Mouse (Mus musculus) lung, postnatal 0 days (tissue): ENCODE results near the gene Zfp688.
"Not testable (repeated sequence)": the region's sequence is repeated elsewhere in the genome, so short reads cannot be mapped to it uniquely, and the experiment has no call there.

Experiments
- CTCF ChIP-seq: IDR thresholded peaks from 2 replicates; pipeline ENCODE4 v1.5.1; 2016; ENCODE audit warnings: antibody characterized with exemption, mild to moderate bottlenecking
- EP300 ChIP-seq: IDR thresholded peaks from 2 replicates; pipeline ENCODE4 v1.6.1; 2016; ENCODE audit warnings: antibody characterized with exemption, mild to moderate bottlenecking, control low read depth

DNA sequence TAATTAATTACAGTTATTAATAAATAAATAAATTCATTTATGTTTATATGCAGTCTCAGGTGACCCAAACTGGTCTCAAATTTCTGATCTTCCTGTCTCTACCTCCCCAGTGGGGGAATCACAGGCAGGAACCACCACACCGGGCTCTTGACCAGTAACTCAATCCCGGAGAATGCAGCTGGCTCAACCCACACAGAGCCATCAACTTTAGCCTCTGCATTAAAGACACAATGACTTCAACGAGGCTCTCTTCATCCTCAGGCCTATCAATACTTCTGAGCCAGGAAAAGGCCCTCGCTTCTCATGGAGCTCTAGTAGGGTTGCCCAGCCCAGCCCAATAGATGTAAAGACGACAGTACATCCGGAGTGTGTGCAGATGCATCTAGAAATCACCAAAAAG, 17.8 kb downstream of the Zfp688 start:
- TF ChIP-seq CTCF, EP300: not testable (repeated sequence)
